Mouse (Mus musculus) C2C12 (cell line): Measurements from ENCODE around the gene Tarbp1. TPM values are rescaled to one million over a fixed set of nuclear protein-coding genes. Genes with fewer than 3 reads are reported as not detected.
"Not testable (repeated sequence)": the region's sequence is repeated elsewhere in the genome, so short reads cannot be mapped to it uniquely, and the experiment has no call there.

ENCODE experiments used
- H3K27me3 ChIP-seq: one replicate; pipeline ENCODE4 v1.6.1; 2011; ENCODE audit not compliant: control insufficient read depth, insufficient read depth, insufficient read length
- H3K36me3 ChIP-seq: one replicate; pipeline ENCODE4 v1.6.1; 2011; ENCODE audit not compliant: control insufficient read depth, insufficient read depth
- H3K4me3 ChIP-seq: one replicate; pipeline ENCODE4 v1.5.1; 2011; ENCODE audit warnings: mild to moderate bottlenecking, control low read depth; ENCODE audit not compliant: poor library complexity, insufficient read depth, severe bottlenecking
- H3K79me2 ChIP-seq: one replicate; pipeline ENCODE4 v1.6.1; 2011; ENCODE audit not compliant: control insufficient read depth, insufficient read depth
- H3K79me3 ChIP-seq: one replicate; pipeline ENCODE4 v1.6.1; 2011; ENCODE audit warnings: low read depth, control low read depth
- H3ac ChIP-seq: one replicate; pipeline ENCODE3; 2011; ENCODE audit warnings: low read depth; ENCODE audit not compliant: control insufficient read depth, insufficient read length
- CEBPB ChIP-seq: IDR thresholded peaks from one replicate; pipeline ENCODE4 v1.6.1; 2011; ENCODE audit warnings: low read depth, mild to moderate bottlenecking, control low read depth, moderate library complexity
- CTCF ChIP-seq: IDR thresholded peaks from one replicate; pipeline ENCODE4 v1.5.1; 2011; ENCODE audit not compliant: control insufficient read depth, insufficient read depth, insufficient read length
- FOSL1 ChIP-seq: IDR thresholded peaks from one replicate; pipeline ENCODE4 v1.8.0; 2011; ENCODE audit warnings: mild to moderate bottlenecking, low read length; ENCODE audit not compliant: poor library complexity, insufficient read depth, severe bottlenecking
- MAX ChIP-seq: IDR thresholded peaks from one replicate; pipeline ENCODE4 v1.6.1; 2011; ENCODE audit warnings: mild to moderate bottlenecking, control low read depth
- MYOD1 ChIP-seq: IDR thresholded peaks from one replicate; pipeline ENCODE4 v1.6.1; 2011; ENCODE audit warnings: low read depth; ENCODE audit not compliant: control insufficient read depth, insufficient read length
- MYOG ChIP-seq: IDR thresholded peaks from one replicate; pipeline ENCODE4 v1.6.1; 2011; ENCODE audit not compliant: control insufficient read depth, insufficient read length; ENCODE audit errors: extremely low read depth
- USF1 ChIP-seq: IDR thresholded peaks from one replicate; pipeline ENCODE4 v1.6.1; 2011; ENCODE audit warnings: low read depth, mild to moderate bottlenecking, control low read depth, moderate library complexity
- polyA plus RNA-seq: library from polyadenylated mRNA; unstranded; fragments of >200 nt; fragmentation: generic; extraction: Trizol; gene quantifications from one replicate; pipeline ENCODE4 v1.2.1, GENCODE M21; 2012; ENCODE audit warnings: missing spikeins

Gene Tarbp1
- polyA plus RNA-seq, 1 experiment = 3.9 TPM

DNA sequence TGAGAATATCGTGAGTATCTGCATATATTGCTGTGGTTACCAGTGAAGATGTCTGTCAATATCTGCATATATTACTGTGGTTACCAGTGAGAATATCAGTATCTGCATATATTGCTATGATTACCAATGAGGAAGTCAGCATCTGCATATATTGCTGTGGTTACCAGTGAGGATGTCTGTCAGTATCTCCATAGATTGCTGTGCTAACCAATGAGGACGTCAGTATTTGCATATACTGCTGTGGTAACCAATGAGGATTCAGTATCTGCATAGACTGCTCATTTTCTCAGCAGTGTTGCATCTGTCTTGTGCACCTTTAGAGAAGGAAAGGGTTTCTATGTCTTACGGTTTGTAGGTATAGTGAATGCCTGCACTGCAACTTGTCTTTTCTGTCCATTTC lies 54.0 kb downstream of the Tarbp1 start:
- TF ChIP-seq MYOD1 (no peak), CEBPB (no peak), FOSL1 (no peak), MYOG (no peak), MAX (no peak), USF1 (no peak), CTCF (no peak)
- H3K79me2 ChIP-seq = peaks cover 16% of the 10 kb centered on the region
- no peaks in the 10 kb centered on the region for H3K27me3 ChIP-seq
- H3ac ChIP-seq = no peak overlapping the region
- peaks cover 9% of the 10 kb centered on the region for H3K36me3 ChIP-seq
- H3K4me3 ChIP-seq = no peak overlapping the region
- peaks cover 6% of the 10 kb centered on the region for H3K79me3 ChIP-seq

- Histone ChIP-seq H3K36me3 (no peaks in the 10 kb centered on the region), H3ac (no peak overlapping the region), H3K79me2 (no peaks in the 10 kb centered on the region), H3K27me3 (peaks cover 4% of the 10 kb centered on the region), H3K4me3 (no peak overlapping the region), H3K79me3 (no peaks in the 10 kb centered on the region)
- TF ChIP-seq CEBPB (no peak), MYOG (no peak), USF1 (no peak), FOSL1 (no peak), CTCF (no peak), MAX (no peak), MYOD1 (no peak)
Observed at GRCm38 (mm10) chr8:126405030-126405429, 69.8 kb downstream of the Tarbp1 start.

- H3K36me3 ChIP-seq = not testable (repeated sequence)
Observed at GRCm38 (mm10) chr8:126404550-126404949, 70.3 kb downstream of the Tarbp1 start.

GRCm38 (mm10) chr8:126398349-126398748 lies 76.5 kb downstream of the Tarbp1 start:
- Histone ChIP-seq H3K27me3 (peaks cover 22% of the 10 kb centered on the region), H3K36me3 (no peaks in the 10 kb centered on the region), H3K79me3 (no peaks in the 10 kb centered on the region), H3ac (no peak overlapping the region), H3K4me3 (no peak overlapping the region), H3K79me2 (no peaks in the 10 kb centered on the region)
- TF ChIP-seq CEBPB (no peak), FOSL1 (no peak), MAX (no peak), MYOG (no peak), USF1 (no peak), MYOD1 (no peak), CTCF (no peak)

More at GRCm38 (mm10) chr8:126404550-126404949, 70.3 kb downstream of the Tarbp1 start:
- H3K4me3 ChIP-seq, H3ac ChIP-seq, H3K27me3 ChIP-seq, H3K79me2 ChIP-seq, H3K79me3 ChIP-seq: not testable (repeated sequence)
- TF ChIP-seq MAX = peak; percentile 34

GRCm38 (mm10) chr8:126395917-126396316 lies 78.9 kb downstream of the Tarbp1 start:
- TF ChIP-seq CEBPB (no peak), MAX (no peak)
- H3K36me3 ChIP-seq = no peaks in the 10 kb centered on the region
- no peaks in the 10 kb centered on the region for H3K79me3 ChIP-seq
- H3K4me3 ChIP-seq = no peak overlapping the region
- no peak overlapping the region for H3ac ChIP-seq
- H3K79me2 ChIP-seq = no peaks in the 10 kb centered on the region
- peaks cover 25% of the 10 kb centered on the region for H3K27me3 ChIP-seq

DNA sequence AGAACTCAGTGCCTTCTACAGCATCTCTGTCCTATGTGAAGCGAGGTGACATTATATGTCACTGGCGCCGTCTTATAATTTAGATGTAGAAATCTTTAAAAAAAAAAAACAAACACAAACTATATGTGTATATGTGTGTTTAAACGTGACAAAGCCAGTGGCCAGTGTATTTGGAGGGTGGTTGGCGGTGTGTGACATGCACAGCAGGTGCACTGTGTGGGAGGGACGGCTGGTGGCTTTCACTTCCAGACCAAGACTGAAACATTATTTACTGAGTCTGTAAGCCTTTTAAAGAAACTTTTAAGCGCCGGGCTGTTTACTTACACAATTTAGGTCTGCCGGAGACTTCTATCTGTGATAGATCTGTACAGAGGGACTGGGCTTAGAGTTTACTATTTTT lies 79.5 kb downstream of the Tarbp1 start:
- H3K36me3 ChIP-seq = no peaks in the 10 kb centered on the region
- no peak overlapping the region for H3ac ChIP-seq
- H3K79me3 ChIP-seq = no peaks in the 10 kb centered on the region
- no peak overlapping the region for H3K4me3 ChIP-seq
- TF ChIP-seq FOSL1 (no peak), CEBPB (no peak), MYOD1 (no peak), CTCF (no peak), MYOG (no peak), MAX (no peak), USF1 (no peak)
- no peaks in the 10 kb centered on the region for H3K79me2 ChIP-seq
- peaks cover 27% of the 10 kb centered on the region for H3K27me3 ChIP-seq
